Mouse (Mus musculus) olfactory bulb, adult 2 months (tissue): ENCODE results near the gene Pdcd2l.

Source experiments
- CTCF ChIP-seq: fragments of 200-500 bp; IDR thresholded peaks from 2 replicates; pipeline ENCODE4 v1.5.1; 2012; ENCODE audit warnings: low read depth, mild to moderate bottlenecking, low read length, moderate library complexity; ENCODE audit not compliant: insufficient read depth
- POLR2A ChIP-seq: fragments of 200-500 bp; IDR thresholded peaks from 2 replicates; pipeline ENCODE4 v1.6.1; 2012; ENCODE audit warnings: mild to moderate bottlenecking, low read depth, low read length, moderate library complexity; ENCODE audit not compliant: insufficient read depth

GRCm38 (mm10) chr7:34192825-34193224 lies 3.6 kb downstream of the Pdcd2l start:
- no peak for TF ChIP-seq POLR2A
- no peak for TF ChIP-seq CTCF
